ENCODE assay signal across 22 mouse cellular contexts in genomic region chr4:58571232-58571631, GRCm38 (mm10).
"Had no signal": no experiment of that assay in that cellular context is flagged by ENCODE, and none has a peak within 500 bp of the region (broad histone marks: within the 10 kb centered on the region; RNA-seq: fewer than 3 reads in every experiment).

No protein-coding gene starts in this region.

- H3K27me3 ChIP-seq: liver, embryonic 12.5 days; liver, embryonic 15.5 days; lung, embryonic 15.5 days; midbrain, embryonic 12.5 days; midbrain, embryonic 15.5 days; neural tube, embryonic 12.5 days; neural tube, embryonic 15.5 days; stomach, embryonic 15.5 days had no signal

- H3K9me3 ChIP-seq: liver, embryonic 12.5 days; liver, embryonic 15.5 days; lung, embryonic 15.5 days; midbrain, embryonic 12.5 days; midbrain, embryonic 15.5 days; neural tube, embryonic 12.5 days; neural tube, embryonic 15.5 days; stomach, embryonic 15.5 days had no signal

- H3K36me3 ChIP-seq: liver, embryonic 12.5 days; liver, embryonic 15.5 days; lung, embryonic 15.5 days; midbrain, embryonic 12.5 days; midbrain, embryonic 15.5 days; neural tube, embryonic 12.5 days; neural tube, embryonic 15.5 days; stomach, embryonic 15.5 days had no signal

- H3K4me2 ChIP-seq: liver, embryonic 12.5 days; liver, embryonic 15.5 days; lung, embryonic 15.5 days; midbrain, embryonic 12.5 days; midbrain, embryonic 15.5 days; neural tube, embryonic 12.5 days; neural tube, embryonic 15.5 days; stomach, embryonic 15.5 days had no signal

- H3K4me1 ChIP-seq: liver, embryonic 12.5 days; liver, embryonic 15.5 days; lung, embryonic 15.5 days; midbrain, embryonic 15.5 days; neural tube, embryonic 12.5 days; neural tube, embryonic 15.5 days; stomach, embryonic 15.5 days had no signal

- DNase-seq: kidney, adult 2 months; kidney, postnatal 25 days; layer of hippocampus, postnatal 36 days; liver; lung, adult 18-20 months; lung, postnatal 10 days; lung, postnatal 36 days; right cerebral cortex, postnatal 25 days; spleen, adult 18-20 months; thymus, postnatal 36 days had no signal

- H3K27ac ChIP-seq: kidney, postnatal 0 days; left cerebral cortex, adult 2 months; liver, embryonic 12.5 days; liver, embryonic 15.5 days; lung, embryonic 15.5 days; midbrain, embryonic 12.5 days; midbrain, embryonic 15.5 days; neural tube, embryonic 12.5 days; neural tube, embryonic 15.5 days; stomach, embryonic 15.5 days had no signal

- H3K4me3 ChIP-seq: left cerebral cortex, adult 2 months; liver, embryonic 12.5 days; liver, embryonic 15.5 days; lung, embryonic 15.5 days; megakaryocyte, embryonic 14.5 days; midbrain, embryonic 12.5 days; midbrain, embryonic 15.5 days; neural tube, embryonic 12.5 days; neural tube, embryonic 15.5 days; stomach, embryonic 15.5 days had no signal

- H3K9ac ChIP-seq: liver, embryonic 12.5 days; liver, embryonic 15.5 days; lung, embryonic 15.5 days; midbrain, embryonic 12.5 days; midbrain, embryonic 15.5 days; neural tube, embryonic 12.5 days; neural tube, embryonic 15.5 days; stomach, embryonic 15.5 days had no signal

- ATAC-seq: intestine, postnatal 0 days; liver, embryonic 12.5 days; midbrain, embryonic 15.5 days had no signal
